ENCODE assay signal across 15 mouse cellular contexts in the genomic region with DNA sequence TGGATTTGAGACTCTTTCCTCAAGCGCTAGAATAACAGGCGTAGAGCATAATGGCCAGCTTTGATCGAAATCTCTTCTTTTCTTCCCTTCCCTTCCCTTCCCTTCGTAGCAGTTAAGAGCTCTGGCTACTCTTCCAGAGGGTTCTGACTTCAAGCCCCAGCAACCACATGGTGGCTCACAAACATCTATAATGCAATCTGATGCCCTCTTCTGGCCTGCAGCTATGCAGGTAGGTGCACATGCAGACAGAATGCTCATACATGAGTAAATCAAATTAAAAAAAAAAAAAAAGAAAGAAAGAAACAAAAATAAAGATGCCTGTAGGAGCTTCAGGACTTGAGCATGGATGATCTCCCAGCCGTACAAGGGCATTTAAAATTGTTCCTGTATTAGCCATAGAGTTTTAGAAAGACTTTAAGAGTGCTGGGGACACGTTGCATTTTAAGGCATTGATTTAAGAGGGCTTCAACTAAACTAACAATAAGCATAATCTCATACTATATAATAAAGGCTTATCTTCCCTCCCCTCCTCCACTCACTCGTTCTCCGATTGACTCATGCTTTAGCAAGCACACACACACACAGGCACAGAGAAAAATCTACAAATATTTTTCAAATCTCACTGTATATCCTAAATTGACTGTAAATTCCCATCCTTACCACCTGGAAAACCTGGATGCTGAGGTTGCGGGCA. TPM values are rescaled to one million over a fixed set of nuclear protein-coding genes. Genes with fewer than 3 reads are reported as not detected.
A peak's percentile ranks its signal among the peaks of the same experiment; 100 is the strongest.
DNase-seq lines count a peak whose midpoint lies in the region; ATAC-seq and TF ChIP-seq lines count a peak whose summit lies in the region.
"Had no signal": no experiment of that assay in that cellular context is flagged by ENCODE, and none has a peak within 500 bp of the region (broad histone marks: within the 10 kb centered on the region; RNA-seq: fewer than 3 reads in every experiment).

No protein-coding gene starts in this region.

- H3K4me2 ChIP-seq in heart, embryonic 16.5 days (ENCODE audit: low read depth, low read length): peak overlapping the region; percentile 20; the same call in 1 of the 2 replicates
- H3K4me2 ChIP-seq in midbrain, postnatal 0 days (ENCODE audit: low read depth, low read length, poor library complexity, severe bottlenecking): no peak overlapping the region
- no peak overlapping the region for H3K4me2 ChIP-seq in midbrain, embryonic 14.5 days (ENCODE audit: low read length)
- H3K4me2 ChIP-seq in intestine, embryonic 14.5 days (ENCODE audit: low read length): peak overlapping the region; percentile 5; the same call in 1 of the 2 replicates
- H3K4me2 ChIP-seq: embryonic facial prominence, embryonic 13.5 days; limb, embryonic 12.5 days; midbrain, embryonic 11.5 days; neural tube, embryonic 13.5 days had no signal

- H3K27me3 ChIP-seq in heart, embryonic 16.5 days (ENCODE audit: control insufficient read depth, insufficient read depth, low read length): no peaks in the 10 kb centered on the region
- H3K27me3 ChIP-seq in midbrain, postnatal 0 days (ENCODE audit: insufficient read depth, low read length): no peaks in the 10 kb centered on the region
- H3K27me3 ChIP-seq in midbrain, embryonic 14.5 days (ENCODE audit: control insufficient read depth, insufficient read depth, low read length): no peaks in the 10 kb centered on the region
- H3K27me3 ChIP-seq in intestine, embryonic 14.5 days (replicated peaks; ENCODE audit: control insufficient read depth, insufficient read depth, low read length): no peaks in the 10 kb centered on the region
- H3K27me3 ChIP-seq: embryonic facial prominence, embryonic 13.5 days; limb, embryonic 12.5 days; neural tube, embryonic 13.5 days had no signal

- no peaks in the 10 kb centered on the region for H3K9me3 ChIP-seq in heart, embryonic 16.5 days (replicated peaks; ENCODE audit: control insufficient read depth, low read length)
- H3K9me3 ChIP-seq in midbrain, postnatal 0 days (ENCODE audit: low read length): no peaks in the 10 kb centered on the region
- no peaks in the 10 kb centered on the region for H3K9me3 ChIP-seq in midbrain, embryonic 14.5 days (ENCODE audit: control insufficient read depth, low read length)
- H3K9me3 ChIP-seq in intestine, embryonic 14.5 days (ENCODE audit: control insufficient read depth, low read length): no peaks in the 10 kb centered on the region
- H3K9me3 ChIP-seq: embryonic facial prominence, embryonic 13.5 days; limb, embryonic 12.5 days; neural tube, embryonic 13.5 days had no signal

- 75% methylated on average over 9 of the region's 9 CpGs for WGBS in heart, embryonic 16.5 days
- WGBS in midbrain, postnatal 0 days: 88% methylated on average over 8 of the region's 9 CpGs
- 83% methylated on average over 9 of the region's 9 CpGs for WGBS in midbrain, embryonic 14.5 days
- WGBS in intestine, embryonic 14.5 days: 83% methylated on average over 8 of the region's 9 CpGs

- TF ChIP-seq CTCF in midbrain, postnatal 0 days (IDR thresholded peaks at IDR 0.05): peak; percentile 42; the same call in 1 of the 2 replicates

- ATAC-seq in heart, embryonic 16.5 days (replicated peaks; ENCODE audit: extremely low read depth, insufficient read depth, low FRiP score): no peak
- ATAC-seq in midbrain, postnatal 0 days (ENCODE audit: low FRiP score): no peak
- ATAC-seq in midbrain, embryonic 14.5 days (ENCODE audit: low FRiP score, low TSS enrichment): no peak
- no peak for ATAC-seq in intestine, embryonic 14.5 days (replicated peaks; ENCODE audit: low FRiP score, low TSS enrichment, low read depth)
- ATAC-seq in inflammation-experienced regulatory T-cells, adult 6 months: no peak
- ATAC-seq: forebrain, embryonic 16.5 days had no signal

- H3K9ac ChIP-seq in heart, embryonic 16.5 days (ENCODE audit: low read length): no peak overlapping the region
- no peak overlapping the region for H3K9ac ChIP-seq in midbrain, postnatal 0 days (replicated peaks; ENCODE audit: low read length, poor library complexity, severe bottlenecking)
- no peak overlapping the region for H3K9ac ChIP-seq in midbrain, embryonic 14.5 days (replicated peaks; ENCODE audit: low read length)
- no peak overlapping the region for H3K9ac ChIP-seq in intestine, embryonic 14.5 days (ENCODE audit: low read length)
- H3K9ac ChIP-seq: embryonic facial prominence, embryonic 13.5 days; limb, embryonic 12.5 days; neural tube, embryonic 13.5 days had no signal

- intact Hi-C loops in left cerebral cortex, postnatal 14 days (cut with DNase I): no loop called here

- no peak overlapping the region for H3K4me3 ChIP-seq in heart, embryonic 16.5 days (ENCODE audit: low read length)
- no peak overlapping the region for H3K4me3 ChIP-seq in midbrain, postnatal 0 days (ENCODE audit: low read depth, low read length)
- H3K4me3 ChIP-seq in midbrain, embryonic 14.5 days (replicated peaks; ENCODE audit: low read depth, low read length): no peak overlapping the region
- no peak overlapping the region; the same call in 1 of the 2 replicates for H3K4me3 ChIP-seq in intestine, embryonic 14.5 days (ENCODE audit: low read depth, low read length)
- H3K4me3 ChIP-seq: embryonic facial prominence, embryonic 13.5 days; limb, embryonic 12.5 days; neural tube, embryonic 13.5 days had no signal

- no peak for DNase-seq in heart, adult 8-10 months (ENCODE audit: low spot score)
- DNase-seq in midbrain, postnatal 0 days (ENCODE audit: low spot score): no peak
- DNase-seq in midbrain, embryonic 14.5 days: no peak
- DNase-seq in intestine, embryonic 14.5 days (ENCODE audit: low spot score): no peak
- no peak for DNase-seq in left cerebral cortex, postnatal 14 days (ENCODE audit: low spot score in 2 of 2)
- no peak for DNase-seq in thymus, postnatal 10 days (ENCODE audit: low spot score in 2 of 2)
- DNase-seq: adrenal gland, adult 2 months; cerebellum, adult 8-10 months had no signal

- H3K36me3 ChIP-seq in heart, embryonic 16.5 days (ENCODE audit: control insufficient read depth, insufficient read depth): no peaks in the 10 kb centered on the region
- peaks cover 10% of the 10 kb centered on the region; the same call in 1 of the 2 replicates for H3K36me3 ChIP-seq in midbrain, postnatal 0 days (ENCODE audit: insufficient read depth, low read length)
- H3K36me3 ChIP-seq in midbrain, embryonic 14.5 days (ENCODE audit: control insufficient read depth, insufficient read depth, low read length): peaks cover 8% of the 10 kb centered on the region; the same call in 1 of the 2 replicates
- H3K36me3 ChIP-seq in intestine, embryonic 14.5 days (ENCODE audit: control insufficient read depth, insufficient read depth, low read length): peaks cover 33% of the 10 kb centered on the region

- no peaks in the 10 kb centered on the region for H3K4me1 ChIP-seq in heart, embryonic 16.5 days (ENCODE audit: control insufficient read depth, insufficient read depth, low read length)
- H3K4me1 ChIP-seq in midbrain, postnatal 0 days (ENCODE audit: insufficient read depth, low read length): no peaks in the 10 kb centered on the region
- H3K4me1 ChIP-seq in midbrain, embryonic 14.5 days (ENCODE audit: control insufficient read depth, insufficient read depth, low read length): no peaks in the 10 kb centered on the region
- H3K4me1 ChIP-seq in intestine, embryonic 14.5 days (replicated peaks; ENCODE audit: control insufficient read depth, insufficient read depth, low read length): no peaks in the 10 kb centered on the region
- H3K4me1 ChIP-seq: embryonic facial prominence, embryonic 13.5 days; limb, embryonic 12.5 days; neural tube, embryonic 13.5 days had no signal

- 0 out of 2 replicates have a peak overlapping the region, but pooled peaks have one; percentile 34 for H3K27ac ChIP-seq in heart, embryonic 16.5 days (ENCODE audit: low read length)
- no peak overlapping the region; the same call in 1 of the 2 replicates for H3K27ac ChIP-seq in midbrain, postnatal 0 days (ENCODE audit: low read depth, low read length)
- H3K27ac ChIP-seq in midbrain, embryonic 14.5 days (replicated peaks; ENCODE audit: low read depth, low read length): no peak overlapping the region
- no peak overlapping the region for H3K27ac ChIP-seq in intestine, embryonic 14.5 days (ENCODE audit: low read depth)
- H3K27ac ChIP-seq: embryonic facial prominence, embryonic 13.5 days; limb, embryonic 12.5 days; neural tube, embryonic 13.5 days had no signal

RNA-seq across cellular contexts. Expression of a gene that starts 35.8 kb away (rescaled TPM):
- polyA plus RNA-seq in heart, embryonic 16.5 days (2015; fragmentation: Nextera tagmentation; extraction: Ambion mirVana): 2,017 and 2,064 TPM in 2 replicates
- total RNA-seq in heart, adult 8-10 months (2022): 1,000 to 10,000 TPM; 1,176 to 1,889 (median 1,438) TPM
- 3,665 and 4,346 TPM in 2 replicates for total RNA-seq in midbrain, postnatal 0 days (2014; rRNA removed)
- 2,467 and 2,499 TPM in 2 replicates for polyA plus RNA-seq in midbrain, postnatal 0 days (2015; fragmentation: Nextera tagmentation; extraction: Ambion mirVana)
- 2,437 and 3,041 TPM in 2 replicates for polyA plus RNA-seq in midbrain, embryonic 14.5 days (2014; fragmentation: Nextera tagmentation; extraction: Ambion mirVana)
- polyA plus RNA-seq in intestine, embryonic 14.5 days (2014; fragmentation: Nextera tagmentation; extraction: Ambion mirVana): 2,647 and 2,698 TPM in 2 replicates
- polyA plus RNA-seq in inflammation-experienced regulatory T-cells, adult 6 months (2017; shearing (Covaris generic)): 1,000 to 10,000 TPM; 2,551 to 3,273 (median 2,898) TPM
- total RNA-seq in left cerebral cortex, postnatal 14 days (2021): 1,000 to 10,000 TPM; 2,189 to 2,356 TPM

Comparison
In these comparisons a context has a peak if more than half of its experiments do, and no peak if none do; other contexts are left out.
1. H3K4me2 ChIP-seq: peak in heart, embryonic 16.5 days (single experiment) and intestine, embryonic 14.5 days (single experiment); none in midbrain, postnatal 0 days (single experiment) and midbrain, embryonic 14.5 days (single experiment).